Mouse (Mus musculus): ENCODE measurements at regions not wholly inside any gene's neighbourhood (a gene's known extent, or its start where the extent isn't known, plus 50 kb on each side); places are given as distances from the start of the nearest gene placed in this dataset.

- Histone ChIP-seq H3K27me3 (ENCODE audit: control insufficient read depth, insufficient read depth, low read length) (no peaks in the 10 kb centered on the region), H3K79me2 (ENCODE audit: control insufficient read depth, insufficient read depth, low read length) (no peaks in the 10 kb centered on the region), H3K27ac (replicated peaks; ENCODE audit: insufficient read depth, low read depth, low read length) (no peak overlapping the region), H3K4me1 (ENCODE audit: control insufficient read depth, insufficient read depth, low read length) (no peaks in the 10 kb centered on the region), H3K36me3 (ENCODE audit: control insufficient read depth, insufficient read depth, low read length) (no peaks in the 10 kb centered on the region), H3K9ac (ENCODE audit: low read depth, low read length) (no peak overlapping the region), H3K4me3 (ENCODE audit: insufficient read depth, low read depth, low read length) (no peak overlapping the region)
- no peak for TF ChIP-seq CTCF (IDR thresholded peaks at IDR 0.05; ENCODE audit: low read depth, low read length)
- TF ChIP-seq POLR2A (IDR thresholded peaks at IDR 0.05; ENCODE audit: extremely low read depth, insufficient read depth, low read length), result no peak
- DNase-seq (ENCODE audit: extremely low read depth, low read depth, low spot score), result no peak
- whole genome bisulfite sequencing, result 86% methylated on average over 8 of the region's 8 CpGs
These were observed 549.4 kb upstream of the Cdh5 start for GRCm38 (mm10) chr8:103551916-103552535.

- H3K4me1 ChIP-seq (ENCODE audit: control insufficient read depth, insufficient read depth, low read length), result no peaks in the 10 kb centered on the region
- H3K27me3 ChIP-seq (ENCODE audit: control insufficient read depth, insufficient read depth, low read length), result peaks cover 2% of the 10 kb centered on the region; the same call in 1 of the 2 replicates
- H3K36me3 ChIP-seq (ENCODE audit: control insufficient read depth, insufficient read depth, low read length), result no peaks in the 10 kb centered on the region
- H3K9ac ChIP-seq (ENCODE audit: low read depth, low read length), result no peak overlapping the region
- no peak for TF ChIP-seq POLR2A (IDR thresholded peaks at IDR 0.05; ENCODE audit: extremely low read depth, insufficient read depth, low read length)
- no peak for TF ChIP-seq CTCF (IDR thresholded peaks at IDR 0.05; ENCODE audit: low read depth, low read length)
- DNase-seq (ENCODE audit: extremely low read depth, low read depth, low spot score), result no peak
- H3K79me2 ChIP-seq (ENCODE audit: control insufficient read depth, insufficient read depth, low read length), result no peaks in the 10 kb centered on the region
- H3K27ac ChIP-seq (replicated peaks; ENCODE audit: insufficient read depth, low read depth, low read length), result no peak overlapping the region
- H3K4me3 ChIP-seq (ENCODE audit: insufficient read depth, low read depth, low read length), result no peak overlapping the region
- 72% methylated on average over 2 of the region's 2 CpGs for WGBS
These were observed 539.8 kb upstream of the Cdh5 start for GRCm38 (mm10) chr8:103561606-103562005.

GRCm38 (mm10) chr8:103570864-103571425, 530.5 kb upstream of the Cdh5 start:
- DNase-seq (ENCODE audit: extremely low read depth, low read depth, low spot score), result no peak
- Histone ChIP-seq H3K4me1 (ENCODE audit: control insufficient read depth, insufficient read depth, low read length) (no peaks in the 10 kb centered on the region), H3K4me3 (ENCODE audit: insufficient read depth, low read depth, low read length) (no peak overlapping the region), H3K27ac (replicated peaks; ENCODE audit: insufficient read depth, low read depth, low read length) (no peak overlapping the region), H3K79me2 (ENCODE audit: control insufficient read depth, insufficient read depth, low read length) (no peaks in the 10 kb centered on the region), H3K36me3 (ENCODE audit: control insufficient read depth, insufficient read depth, low read length) (no peaks in the 10 kb centered on the region), H3K27me3 (ENCODE audit: control insufficient read depth, insufficient read depth, low read length) (no peaks in the 10 kb centered on the region), H3K9ac (ENCODE audit: low read depth, low read length) (no peak overlapping the region)
- TF ChIP-seq POLR2A (IDR thresholded peaks at IDR 0.05; ENCODE audit: extremely low read depth, insufficient read depth, low read length), result no peak
- no peak for TF ChIP-seq CTCF (IDR thresholded peaks at IDR 0.05; ENCODE audit: low read depth, low read length)
- 81% methylated on average over 11 of the region's 11 CpGs for WGBS

GRCm38 (mm10) chr8:103577147-103577546, 524.3 kb upstream of the Cdh5 start:
- DNase-seq (ENCODE audit: extremely low read depth, low read depth, low spot score), result peak; percentile 50
- no peak for TF ChIP-seq POLR2A (IDR thresholded peaks at IDR 0.05; ENCODE audit: extremely low read depth, insufficient read depth, low read length)
- TF ChIP-seq CTCF (IDR thresholded peaks at IDR 0.05; ENCODE audit: low read depth, low read length), result no peak
- WGBS, result 84% methylated on average over 3 of the region's 3 CpGs
- Histone ChIP-seq H3K4me1 (ENCODE audit: control insufficient read depth, insufficient read depth, low read length) (no peaks in the 10 kb centered on the region), H3K27me3 (ENCODE audit: control insufficient read depth, insufficient read depth, low read length) (no peaks in the 10 kb centered on the region), H3K79me2 (ENCODE audit: control insufficient read depth, insufficient read depth, low read length) (no peaks in the 10 kb centered on the region), H3K9ac (ENCODE audit: low read depth, low read length) (no peak overlapping the region), H3K36me3 (ENCODE audit: control insufficient read depth, insufficient read depth, low read length) (no peaks in the 10 kb centered on the region), H3K4me3 (ENCODE audit: insufficient read depth, low read depth, low read length) (no peak overlapping the region), H3K27ac (replicated peaks; ENCODE audit: insufficient read depth, low read depth, low read length) (no peak overlapping the region)

- WGBS, result 86% methylated on average over 6 of the region's 6 CpGs
- TF ChIP-seq POLR2A (IDR thresholded peaks at IDR 0.05; ENCODE audit: extremely low read depth, insufficient read depth, low read length), result no peak
- no peak for TF ChIP-seq CTCF (IDR thresholded peaks at IDR 0.05; ENCODE audit: low read depth, low read length)
- H3K9ac ChIP-seq (ENCODE audit: low read depth, low read length), result no peak overlapping the region
- H3K27me3 ChIP-seq (ENCODE audit: control insufficient read depth, insufficient read depth, low read length), result no peaks in the 10 kb centered on the region
- H3K4me3 ChIP-seq (ENCODE audit: insufficient read depth, low read depth, low read length), result no peak overlapping the region
- H3K36me3 ChIP-seq (ENCODE audit: control insufficient read depth, insufficient read depth, low read length), result no peaks in the 10 kb centered on the region
- H3K4me1 ChIP-seq (ENCODE audit: control insufficient read depth, insufficient read depth, low read length), result no peaks in the 10 kb centered on the region
- no peak overlapping the region for H3K27ac ChIP-seq (replicated peaks; ENCODE audit: insufficient read depth, low read depth, low read length)
- no peak for DNase-seq (ENCODE audit: extremely low read depth, low read depth, low spot score)
- H3K79me2 ChIP-seq (ENCODE audit: control insufficient read depth, insufficient read depth, low read length), result no peaks in the 10 kb centered on the region
These were observed 523.4 kb upstream of the Cdh5 start for GRCm38 (mm10) chr8:103578006-103578405.

GRCm38 (mm10) chr8:103608291-103608690, 493.1 kb upstream of the Cdh5 start:
- TF ChIP-seq POLR2A (IDR thresholded peaks at IDR 0.05; ENCODE audit: extremely low read depth, insufficient read depth, low read length) (no peak), CTCF (IDR thresholded peaks at IDR 0.05; ENCODE audit: low read depth, low read length) (no peak)
- H3K4me3 ChIP-seq (ENCODE audit: insufficient read depth, low read depth, low read length), result no peak overlapping the region
- no peaks in the 10 kb centered on the region for H3K4me1 ChIP-seq (ENCODE audit: control insufficient read depth, insufficient read depth, low read length)
- no peaks in the 10 kb centered on the region for H3K27me3 ChIP-seq (ENCODE audit: control insufficient read depth, insufficient read depth, low read length)
- no peak overlapping the region for H3K9ac ChIP-seq (ENCODE audit: low read depth, low read length)
- DNase-seq (ENCODE audit: extremely low read depth, low read depth, low spot score), result no peak
- no peaks in the 10 kb centered on the region for H3K36me3 ChIP-seq (ENCODE audit: control insufficient read depth, insufficient read depth, low read length)
- no peak overlapping the region for H3K27ac ChIP-seq (replicated peaks; ENCODE audit: insufficient read depth, low read depth, low read length)
- WGBS, result 88% methylated on average over 6 of the region's 6 CpGs
- no peaks in the 10 kb centered on the region for H3K79me2 ChIP-seq (ENCODE audit: control insufficient read depth, insufficient read depth, low read length)
